Mouse (Mus musculus) embryonic facial prominence, embryonic 10.5 days (tissue): ENCODE measurements at regions not wholly inside any gene's neighbourhood (a gene's known extent, or its start where the extent isn't known, plus 50 kb on each side); places are given as distances from the start of the nearest gene placed in this dataset.

ENCODE experiments used
- DNase-seq: peaks from one replicate; pipeline ENCODE4 v3.0.0-alpha.2; 2017; ENCODE audit warnings: low spot score
- H3K27ac ChIP-seq: fragments of 300-500 bp; sonication (generic); replicated peaks from 2 replicates; pipeline ENCODE4 v1.5.1; 2016; ENCODE audit warnings: mild to moderate bottlenecking
- H3K27me3 ChIP-seq: fragments of 300-500 bp; sonication (generic); replicated peaks from 2 replicates; pipeline ENCODE4 v1.6.1; 2016; ENCODE audit warnings: low read depth, mild to moderate bottlenecking; ENCODE audit not compliant: poor library complexity, severe bottlenecking
- H3K36me3 ChIP-seq: fragments of 300-500 bp; sonication (generic); replicated peaks from 2 replicates; pipeline ENCODE4 v1.6.1; 2016; ENCODE audit warnings: mild to moderate bottlenecking, moderate library complexity
- H3K4me1 ChIP-seq: fragments of 300-500 bp; sonication (generic); 2 replicates; pipeline ENCODE4 v1.6.1; 2016
- H3K4me3 ChIP-seq: fragments of 300-500 bp; sonication (generic); 2 replicates; pipeline ENCODE4 v1.5.1; 2016; ENCODE audit warnings: mild to moderate bottlenecking, moderate library complexity
- H3K9me3 ChIP-seq: fragments of 300-500 bp; sonication (generic); 2 replicates; pipeline ENCODE4 v1.6.1; 2016; ENCODE audit warnings: mild to moderate bottlenecking
- WGBS: fragments of 180-500 bp; shearing (Covaris S2); methylation state at CpG from one replicate; pipeline ENCODE4 v1.1.7; 2016; 5-methylcytosine and 5-hydroxymethylcytosine counted together

GRCm38 (mm10) chr5:75494143-75494542 is 80.6 kb upstream of the Kit start:
- H3K27me3 ChIP-seq: no peaks in the 10 kb centered on the region
- DNase-seq: no peak
- H3K36me3 ChIP-seq: no peaks in the 10 kb centered on the region
- WGBS: 77% methylated on average over 10 of the region's 10 CpGs
- H3K4me3 ChIP-seq: no peak overlapping the region
- H3K27ac ChIP-seq: no peak overlapping the region
- H3K9me3 ChIP-seq: no peaks in the 10 kb centered on the region
- H3K4me1 ChIP-seq: 0 out of 2 replicates have a peak, but pooled peaks cover 6% of the 10 kb centered on the region

DNA sequence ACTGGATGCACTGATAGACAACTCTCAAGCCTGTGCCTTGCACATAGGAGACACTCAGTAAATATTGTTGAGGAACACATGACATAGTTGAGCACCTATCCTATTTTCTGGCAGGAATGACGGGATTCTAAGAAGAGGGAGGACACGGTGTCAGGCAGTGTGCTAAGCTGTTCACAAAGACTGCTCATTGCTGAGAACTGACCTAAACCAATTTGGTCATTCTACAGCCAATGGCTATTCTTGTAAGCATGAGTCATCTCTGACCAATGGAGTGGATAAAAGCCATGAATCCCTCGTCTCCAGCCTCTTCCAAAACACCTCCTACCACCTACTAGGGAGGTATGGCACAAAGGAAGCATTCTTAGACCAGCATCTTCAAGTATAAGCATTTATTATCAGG is 75.7 kb upstream of the Kit start:
- Histone ChIP-seq H3K36me3 (no peaks in the 10 kb centered on the region), H3K27ac (no peak overlapping the region), H3K4me1 (0 out of 2 replicates have a peak, but pooled peaks cover 2% of the 10 kb centered on the region), H3K27me3 (no peaks in the 10 kb centered on the region), H3K4me3 (no peak overlapping the region), H3K9me3 (no peaks in the 10 kb centered on the region)
- WGBS: 84% methylated on average over 3 of the region's 3 CpGs
- DNase-seq: no peak

DNA sequence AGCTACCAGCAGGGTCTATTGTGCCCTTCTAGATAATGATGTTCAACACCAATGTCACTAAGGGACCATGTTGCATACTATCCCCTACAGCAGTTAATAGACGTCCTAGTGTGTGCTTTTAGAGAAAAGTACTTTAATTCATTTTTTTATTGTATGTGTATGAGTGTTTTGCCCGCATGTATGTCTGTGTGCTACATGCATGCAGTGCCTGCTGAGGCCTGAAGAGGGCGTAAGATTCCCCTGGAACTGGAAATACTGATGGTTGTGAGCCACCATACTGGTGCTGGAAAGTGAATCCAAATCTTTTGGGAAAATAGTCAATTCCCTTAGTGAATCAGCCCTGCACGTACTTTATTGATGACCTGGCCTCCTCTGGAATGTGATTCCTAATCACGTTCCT is 75.0 kb upstream of the Kit start:
- no peaks in the 10 kb centered on the region for H3K27me3 ChIP-seq
- no peak overlapping the region for H3K4me3 ChIP-seq
- 85% methylated on average over 5 of the region's 5 CpGs for WGBS
- H3K36me3 ChIP-seq: no peaks in the 10 kb centered on the region
- no peaks in the 10 kb centered on the region for H3K9me3 ChIP-seq
- no peak for DNase-seq
- no peak overlapping the region for H3K27ac ChIP-seq
- H3K4me1 ChIP-seq: no peaks in the 10 kb centered on the region

- no peaks in the 10 kb centered on the region for H3K9me3 ChIP-seq
- no peak overlapping the region for H3K4me3 ChIP-seq
- no peaks in the 10 kb centered on the region for H3K27me3 ChIP-seq
- no peaks in the 10 kb centered on the region for H3K36me3 ChIP-seq
- DNase-seq: no peak
- H3K27ac ChIP-seq: no peak overlapping the region
- 81% methylated on average over 8 of the region's 8 CpGs for WGBS
- no peaks in the 10 kb centered on the region for H3K4me1 ChIP-seq
Measured at GRCm38 (mm10) chr5:75500654-75501416, 73.9 kb upstream of the Kit start.

DNA sequence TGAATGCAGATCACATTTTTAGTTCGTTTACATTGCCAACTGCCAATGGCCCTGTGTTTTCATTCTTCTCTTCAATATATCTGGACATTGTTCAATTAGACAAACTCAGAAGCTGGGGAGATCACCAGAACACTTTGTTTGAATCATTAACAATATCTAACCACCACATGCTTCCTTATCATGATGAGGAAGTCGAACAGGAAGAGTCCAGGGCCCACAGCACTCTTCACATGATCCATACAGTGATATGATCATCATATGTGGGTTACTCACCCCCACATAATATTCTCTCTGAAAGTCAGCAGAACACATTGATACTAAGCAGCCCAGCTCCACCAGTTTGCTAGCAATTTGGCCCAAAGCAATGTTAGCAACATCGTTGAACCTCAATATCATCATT is 71.0 kb upstream of the Kit start:
- H3K36me3 ChIP-seq: no peaks in the 10 kb centered on the region
- WGBS: 87% methylated on average over 3 of the region's 3 CpGs

GRCm38 (mm10) chr5:75512521-75513422 is 61.9 kb upstream of the Kit start:
- Histone ChIP-seq H3K27ac (no peak overlapping the region; the same call in 1 of the 2 replicates), H3K9me3 (no peaks in the 10 kb centered on the region), H3K36me3 (no peaks in the 10 kb centered on the region), H3K27me3 (no peaks in the 10 kb centered on the region), H3K4me3 (no peak overlapping the region), H3K4me1 (peaks cover 13% of the 10 kb centered on the region)
- 54% methylated on average over 20 of the region's 20 CpGs for WGBS
- DNase-seq: peak; percentile 39

More for the DNA sequence above, 71.0 kb upstream of the Kit start:
- Histone ChIP-seq H3K27me3 (no peaks in the 10 kb centered on the region), H3K4me3 (no peak overlapping the region), H3K27ac (no peak overlapping the region), H3K4me1 (no peaks in the 10 kb centered on the region), H3K9me3 (no peaks in the 10 kb centered on the region)
- no peak for DNase-seq

- 62% methylated on average over 8 of the region's 8 CpGs for WGBS
Measured at GRCm38 (mm10) chr5:75518213-75518612, 56.5 kb upstream of the Kit start.

DNA sequence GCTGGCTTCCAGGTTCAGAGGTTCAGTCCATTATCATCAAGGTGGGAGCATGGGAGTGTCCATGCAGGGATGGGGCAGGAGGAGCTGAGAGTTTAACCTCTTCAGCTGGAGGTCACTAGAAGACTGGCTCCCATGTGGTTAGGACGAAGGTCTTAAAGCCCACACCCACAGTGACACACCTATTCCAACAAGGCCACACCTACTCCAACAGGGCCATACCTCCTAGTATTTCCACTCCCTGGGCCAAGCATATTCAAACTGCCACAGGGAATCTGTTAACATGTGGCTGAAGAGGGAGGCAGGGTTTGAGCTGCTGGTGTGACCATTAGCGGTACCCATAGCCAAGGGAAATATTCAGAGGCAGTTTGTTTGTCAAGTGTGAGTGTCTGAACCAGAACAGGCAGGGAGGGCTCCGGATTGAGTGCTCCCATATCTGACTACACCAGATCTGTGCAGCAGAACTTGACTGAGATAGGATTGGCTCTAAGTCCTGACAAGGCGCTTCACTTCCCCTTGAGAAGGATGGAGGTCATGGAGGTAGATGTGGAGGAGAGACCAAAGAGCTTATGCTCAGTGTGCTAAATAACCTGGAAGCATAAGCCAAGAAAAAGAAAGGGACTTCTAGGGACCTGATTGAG is 51.6 kb upstream of the Kit start:
- H3K9me3 ChIP-seq: no peaks in the 10 kb centered on the region
- H3K27me3 ChIP-seq: no peaks in the 10 kb centered on the region
- 90% methylated on average over 4 of the region's 4 CpGs for WGBS
- no peak overlapping the region for H3K27ac ChIP-seq
- no peak overlapping the region for H3K4me3 ChIP-seq
- no peak for DNase-seq
- peaks cover 17% of the 10 kb centered on the region; the same call in 1 of the 2 replicates for H3K4me1 ChIP-seq
- H3K36me3 ChIP-seq: no peaks in the 10 kb centered on the region

More at GRCm38 (mm10) chr5:75518213-75518612, 56.5 kb upstream of the Kit start:
- Histone ChIP-seq H3K27ac (no peak overlapping the region), H3K4me1 (peaks cover 17% of the 10 kb centered on the region; the same call in 1 of the 2 replicates), H3K36me3 (no peaks in the 10 kb centered on the region), H3K9me3 (no peaks in the 10 kb centered on the region), H3K27me3 (no peaks in the 10 kb centered on the region), H3K4me3 (no peak overlapping the region)
- DNase-seq: no peak
